Mouse (Mus musculus): ENCODE data around the gene Car5b.

The Car5b gene

GRCm38 (mm10) chrX:163958467-163958875, 69.3 kb downstream of the Car5b start, which contains the start of gene Zrsr2:
Gene Zrsr2 (minus strand): TSS chrX:163958661.
- peak; percentile 92 for DNase-seq (ENCODE audit: low spot score)

- peak; percentile 77 for DNase-seq (ENCODE audit: low spot score)
These were observed 69.9 kb downstream of the Car5b start for GRCm38 (mm10) chrX:163957803-163958466.

GRCm38 (mm10) chrX:163957381-163957780, 70.4 kb downstream of the Car5b start:
- DNase-seq (ENCODE audit: low spot score): no peak

GRCm38 (mm10) chrX:163951618-163952017, 76.2 kb downstream of the Car5b start:
- DNase-seq (ENCODE audit: low spot score): peak; percentile 12

GRCm38 (mm10) chrX:163944381-163944780, 83.4 kb downstream of the Car5b start:
- DNase-seq (ENCODE audit: low spot score): no peak

GRCm38 (mm10) chrX:163938587-163938986, 89.2 kb downstream of the Car5b start:
- DNase-seq (ENCODE audit: low spot score): no peak

GRCm38 (mm10) chrX:163934731-163935130, 93.1 kb downstream of the Car5b start:
- no peak for DNase-seq (ENCODE audit: low spot score)

GRCm38 (mm10) chrX:163929550-163929949, 98.2 kb downstream of the Car5b start:
- DNase-seq (ENCODE audit: low spot score): no peak
